Mouse (Mus musculus): ENCODE results near the gene H2-DMa.

DNA sequence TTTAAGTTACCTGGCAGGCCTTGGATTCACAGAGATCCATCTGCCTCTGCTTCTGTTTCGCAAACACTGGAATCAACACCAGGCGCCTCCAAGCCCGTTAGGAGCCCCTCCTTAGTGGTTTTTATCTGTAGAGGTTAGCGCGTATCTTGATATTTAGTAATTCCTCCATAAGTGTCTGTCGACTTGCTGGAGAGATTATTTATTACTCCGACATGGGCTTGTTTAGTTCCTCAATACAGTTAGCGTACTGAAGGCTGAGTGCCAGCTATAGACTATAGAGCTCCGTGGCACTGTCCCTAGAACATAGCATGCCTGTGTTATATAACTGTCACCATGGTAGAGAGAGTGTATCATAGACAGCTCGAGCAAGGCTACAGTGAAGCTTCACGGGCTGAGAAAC lies 31.2 kb upstream of the H2-DMa start:
- TF ChIP-seq CTCF (conservative IDR thresholded peaks at IDR 0.05; ENCODE audit: low read length) (no peak), POU5F1 (IDR thresholded peaks at IDR 0.05; ENCODE audit: borderline replicate concordance, low read length) (no peak)
